Mouse (Mus musculus) midbrain, embryonic 13.5 days (tissue): Measurements from ENCODE around the gene AI597479. TPM values are rescaled to one million over a fixed set of nuclear protein-coding genes. Genes with fewer than 3 reads are reported as not detected.

Experiments
- ATAC-seq: fragments of 200-750 bp; cut with Nextera tagmentation; 2 replicates; pipeline ENCODE4 v1.8.0; 2017; ENCODE audit warnings: mild to moderate bottlenecking, moderate TSS enrichment, moderate library complexity
- H3K27ac ChIP-seq: fragments of 300-500 bp; sonication (generic); 2 replicates; pipeline ENCODE4 v1.5.1; 2015; ENCODE audit warnings: inconsistent platforms, mild to moderate bottlenecking, moderate library complexity
- H3K27me3 ChIP-seq: fragments of 300-500 bp; sonication (generic); 2 replicates; pipeline ENCODE4 v1.6.1; 2015; ENCODE audit warnings: mild to moderate bottlenecking, inconsistent platforms
- H3K36me3 ChIP-seq: fragments of 300-500 bp; sonication (generic); 2 replicates; pipeline ENCODE4 v1.6.1; 2015; ENCODE audit warnings: mild to moderate bottlenecking, inconsistent platforms
- H3K4me1 ChIP-seq: fragments of 300-500 bp; sonication (generic); replicated peaks from 2 replicates; pipeline ENCODE4 v1.6.1; 2015; ENCODE audit warnings: inconsistent platforms
- H3K4me2 ChIP-seq: fragments of 300-500 bp; sonication (generic); replicated peaks from 2 replicates; pipeline ENCODE4 v1.6.1; 2015; ENCODE audit warnings: moderate library complexity, mild to moderate bottlenecking, inconsistent platforms
- H3K4me3 ChIP-seq: fragments of 300-500 bp; sonication (generic); replicated peaks from 2 replicates; pipeline ENCODE4 v1.5.1; 2015; ENCODE audit warnings: mild to moderate bottlenecking, inconsistent platforms
- H3K9ac ChIP-seq: fragments of 300-500 bp; sonication (generic); replicated peaks from 2 replicates; pipeline ENCODE4 v1.6.1; 2015; ENCODE audit warnings: mild to moderate bottlenecking, inconsistent platforms
- H3K9me3 ChIP-seq: fragments of 300-500 bp; sonication (generic); 2 replicates; pipeline ENCODE4 v1.6.1; 2016; ENCODE audit warnings: mild to moderate bottlenecking, inconsistent platforms
- WGBS: fragments of 180-500 bp; shearing (Covaris S2); methylation state at CpG from one replicate; pipeline ENCODE4 v1.1.7; 2015; 5-methylcytosine and 5-hydroxymethylcytosine counted together
- polyA plus RNA-seq: library from polyadenylated mRNA; unstranded; fragments of >200 nt; fragmentation: Nextera tagmentation; extraction: Ambion mirVana; gene quantifications from 2 replicates; pipeline ENCODE4 v1.2.1, GENCODE M21; 2015

Gene AI597479
- polyA plus RNA-seq, 1 experiment from 2014 or later: 50.0 TPM

GRCm38 (mm10) chr1:43144338-43144906, 45.9 kb downstream of the AI597479 start:
- WGBS: 86% methylated on average over 8 of the region's 8 CpGs
- Histone ChIP-seq H3K4me2 (no peak overlapping the region), H3K4me3 (no peak overlapping the region), H3K9me3 (no peaks in the 10 kb centered on the region), H3K9ac (no peak overlapping the region), H3K27ac (no peak overlapping the region), H3K4me1 (no peaks in the 10 kb centered on the region), H3K36me3 (no peaks in the 10 kb centered on the region), H3K27me3 (no peaks in the 10 kb centered on the region)
- ATAC-seq: no peak

GRCm38 (mm10) chr1:43145388-43145787, 46.9 kb downstream of the AI597479 start:
- 90% methylated on average over 6 of the region's 6 CpGs for WGBS
- no peak overlapping the region for H3K27ac ChIP-seq
- no peak overlapping the region for H3K9ac ChIP-seq
- H3K36me3 ChIP-seq: no peaks in the 10 kb centered on the region
- H3K4me2 ChIP-seq: no peak overlapping the region
- no peaks in the 10 kb centered on the region for H3K4me1 ChIP-seq
- no peaks in the 10 kb centered on the region for H3K27me3 ChIP-seq
- no peak overlapping the region for H3K4me3 ChIP-seq
- ATAC-seq: no peak
- no peaks in the 10 kb centered on the region for H3K9me3 ChIP-seq

GRCm38 (mm10) chr1:43147474-43147873, 49.0 kb downstream of the AI597479 start:
- Histone ChIP-seq H3K9me3 (no peaks in the 10 kb centered on the region), H3K9ac (no peak overlapping the region), H3K4me1 (no peaks in the 10 kb centered on the region), H3K36me3 (no peaks in the 10 kb centered on the region), H3K27ac (no peak overlapping the region), H3K4me3 (no peak overlapping the region), H3K4me2 (no peak overlapping the region), H3K27me3 (no peaks in the 10 kb centered on the region)
- 82% methylated on average over 2 of the region's 2 CpGs for WGBS
- ATAC-seq: no peak

- ATAC-seq: no peak
- Histone ChIP-seq H3K4me3 (no peak overlapping the region), H3K4me2 (no peak overlapping the region), H3K27me3 (no peaks in the 10 kb centered on the region), H3K9me3 (no peaks in the 10 kb centered on the region), H3K27ac (no peak overlapping the region), H3K9ac (no peak overlapping the region), H3K36me3 (no peaks in the 10 kb centered on the region), H3K4me1 (no peaks in the 10 kb centered on the region)
- 78% methylated on average over 3 of the region's 3 CpGs for WGBS
These were observed 51.7 kb downstream of the AI597479 start for GRCm38 (mm10) chr1:43150225-43150624.

GRCm38 (mm10) chr1:43152626-43153025, 54.1 kb downstream of the AI597479 start:
- Histone ChIP-seq H3K27me3 (no peaks in the 10 kb centered on the region), H3K4me1 (no peaks in the 10 kb centered on the region), H3K4me3 (no peak overlapping the region), H3K9ac (no peak overlapping the region), H3K27ac (no peak overlapping the region), H3K36me3 (no peaks in the 10 kb centered on the region), H3K4me2 (no peak overlapping the region), H3K9me3 (no peaks in the 10 kb centered on the region)
- 90% methylated on average over 4 of the region's 4 CpGs for WGBS
- ATAC-seq: no peak

- Histone ChIP-seq H3K27ac (no peak overlapping the region), H3K27me3 (no peaks in the 10 kb centered on the region), H3K36me3 (no peaks in the 10 kb centered on the region), H3K4me1 (no peaks in the 10 kb centered on the region), H3K9me3 (no peaks in the 10 kb centered on the region), H3K9ac (no peak overlapping the region), H3K4me2 (no peak overlapping the region), H3K4me3 (no peak overlapping the region)
- WGBS: 80% methylated on average over 5 of the region's 5 CpGs
- ATAC-seq: no peak
These were observed 55.0 kb downstream of the AI597479 start for GRCm38 (mm10) chr1:43153538-43153937.

GRCm38 (mm10) chr1:43154491-43154890, 56.0 kb downstream of the AI597479 start:
- Histone ChIP-seq H3K9ac (no peak overlapping the region), H3K27ac (no peak overlapping the region), H3K9me3 (no peaks in the 10 kb centered on the region), H3K27me3 (no peaks in the 10 kb centered on the region), H3K36me3 (no peaks in the 10 kb centered on the region), H3K4me3 (no peak overlapping the region), H3K4me2 (no peak overlapping the region), H3K4me1 (no peaks in the 10 kb centered on the region)
- no peak for ATAC-seq
- WGBS: 77% methylated on average over 2 of the region's 2 CpGs

GRCm38 (mm10) chr1:43157907-43158306, 59.4 kb downstream of the AI597479 start:
- H3K4me2 ChIP-seq: no peak overlapping the region
- ATAC-seq: no peak
- 88% methylated on average over 2 of the region's 2 CpGs for WGBS

GRCm38 (mm10) chr1:43159429-43159828, 60.9 kb downstream of the AI597479 start:
- no peak overlapping the region for H3K4me2 ChIP-seq
- H3K4me1 ChIP-seq: peaks cover 10% of the 10 kb centered on the region
- H3K27ac ChIP-seq: no peak overlapping the region
- 79% methylated on average over 4 of the region's 4 CpGs for WGBS
- H3K36me3 ChIP-seq: no peaks in the 10 kb centered on the region
- H3K9ac ChIP-seq: no peak overlapping the region
- ATAC-seq: no peak
- H3K9me3 ChIP-seq: no peaks in the 10 kb centered on the region
- peaks cover 8% of the 10 kb centered on the region; the same call in 1 of the 2 replicates for H3K27me3 ChIP-seq
- no peak overlapping the region for H3K4me3 ChIP-seq

More at GRCm38 (mm10) chr1:43157907-43158306, 59.4 kb downstream of the AI597479 start:
- 0 out of 2 replicates have a peak, but pooled peaks cover 3% of the 10 kb centered on the region for H3K4me1 ChIP-seq
- no peak overlapping the region for H3K9ac ChIP-seq
- peaks cover 4% of the 10 kb centered on the region; the same call in 1 of the 2 replicates for H3K27me3 ChIP-seq
- no peaks in the 10 kb centered on the region for H3K9me3 ChIP-seq
- no peak overlapping the region for H3K4me3 ChIP-seq
- H3K36me3 ChIP-seq: no peaks in the 10 kb centered on the region
- no peak overlapping the region for H3K27ac ChIP-seq

- H3K4me2 ChIP-seq: 0 out of 2 replicates have a peak overlapping the region, but pooled peaks have one; percentile 91
- no peak overlapping the region for H3K27ac ChIP-seq
- H3K9ac ChIP-seq: no peak overlapping the region
- no peak overlapping the region for H3K4me3 ChIP-seq
- H3K4me1 ChIP-seq: peaks cover 10% of the 10 kb centered on the region
- ATAC-seq: no peak
- WGBS: 91% methylated on average over 3 of the region's 3 CpGs
- H3K36me3 ChIP-seq: no peaks in the 10 kb centered on the region
- H3K27me3 ChIP-seq: peaks cover 8% of the 10 kb centered on the region; the same call in 1 of the 2 replicates
- no peaks in the 10 kb centered on the region for H3K9me3 ChIP-seq
These were observed 63.9 kb downstream of the AI597479 start for GRCm38 (mm10) chr1:43162394-43162793.

GRCm38 (mm10) chr1:43163084-43163466, 64.6 kb downstream of the AI597479 start:
- peaks cover 10% of the 10 kb centered on the region for H3K4me1 ChIP-seq
- ATAC-seq: peak; percentile 57; the same call in 1 of the 2 replicates

GRCm38 (mm10) chr1:43163467-43164418, 65.2 kb downstream of the AI597479 start:
- peak overlapping the region; percentile 73 for H3K27ac ChIP-seq
- peaks cover 8% of the 10 kb centered on the region; the same call in 1 of the 2 replicates for H3K27me3 ChIP-seq
- peaks cover 10% of the 10 kb centered on the region for H3K4me1 ChIP-seq
- WGBS: 5% methylated on average over 61 of the region's 61 CpGs
- H3K9ac ChIP-seq: peak overlapping the region; percentile 84
- H3K4me3 ChIP-seq: peak overlapping the region; percentile 70
- H3K36me3 ChIP-seq: no peaks in the 10 kb centered on the region
- H3K9me3 ChIP-seq: no peaks in the 10 kb centered on the region
- peak overlapping the region; percentile 91 for H3K4me2 ChIP-seq
- ATAC-seq: peak; percentile 94

More at GRCm38 (mm10) chr1:43163084-43163466, 64.6 kb downstream of the AI597479 start:
- Histone ChIP-seq H3K27ac (peak overlapping the region; percentile 73; the same call in 1 of the 2 replicates), H3K4me3 (peak overlapping the region; percentile 70), H3K9ac (peak overlapping the region; percentile 84), H3K9me3 (no peaks in the 10 kb centered on the region), H3K27me3 (peaks cover 8% of the 10 kb centered on the region; the same call in 1 of the 2 replicates), H3K4me2 (peak overlapping the region; percentile 91), H3K36me3 (no peaks in the 10 kb centered on the region)
- 5% methylated on average over 6 of the region's 6 CpGs for WGBS
